Mouse (Mus musculus): ENCODE results near the gene Adcy1.

DNA sequence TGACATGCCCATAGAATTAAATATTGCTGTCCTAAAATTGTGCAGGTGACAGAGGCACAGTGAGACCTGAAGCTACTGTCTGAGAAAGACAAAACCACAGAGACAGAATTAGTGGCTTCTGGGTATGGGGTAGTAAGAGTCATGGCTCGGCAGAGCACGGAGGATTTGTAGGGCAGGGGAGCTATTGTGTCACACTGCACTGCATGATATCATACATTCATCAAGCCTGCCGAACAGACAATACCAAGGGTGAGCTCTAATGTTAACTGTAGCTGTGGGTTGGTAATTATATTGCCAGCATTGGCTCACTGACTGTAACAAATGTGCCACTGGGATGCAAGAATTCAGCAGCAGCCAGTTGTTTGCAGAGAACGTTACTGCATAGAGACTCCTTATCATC is 101.1 kb downstream of the Adcy1 start:
- TF ChIP-seq CTCF (IDR thresholded peaks at IDR 0.05; ENCODE audit: low read depth, low read length) (no peak), POLR2A (IDR thresholded peaks at IDR 0.05; ENCODE audit: extremely low read depth, insufficient read depth, low read length) (no peak)

Measured in liver, adult 2 months (tissue).